In the genomic region with DNA sequence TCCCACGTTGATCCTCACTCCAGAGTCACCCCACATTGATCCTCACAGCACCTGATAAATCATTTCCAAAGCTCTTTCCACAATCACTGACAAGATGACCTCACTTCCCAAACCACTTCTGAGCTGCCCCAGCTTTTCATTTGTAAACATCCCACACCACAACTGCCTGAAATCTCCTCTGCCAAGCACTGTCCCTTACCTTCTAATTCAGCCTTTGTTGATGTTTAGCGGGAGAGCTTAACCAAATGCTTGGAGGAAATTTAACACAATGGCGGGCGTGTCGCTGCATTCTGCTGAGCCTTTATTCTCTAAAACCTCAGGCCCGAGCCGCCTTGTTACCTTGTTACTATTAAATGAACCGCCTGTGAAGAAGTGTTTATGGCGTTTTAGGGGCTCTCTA, we compare ENCODE assay signal across 18 mouse cellular contexts.
DNase-seq lines count a peak whose midpoint lies in the region; ATAC-seq lines count a peak whose summit lies in the region.
"Had no signal": no experiment of that assay in that cellular context is flagged by ENCODE, and none has a peak within 500 bp of the region (broad histone marks: within the 10 kb centered on the region; RNA-seq: fewer than 3 reads in every experiment).

No protein-coding gene starts in this region.

- H3K9me3 ChIP-seq in midbrain, embryonic 10.5 days (replicated peaks) = no peaks in the 10 kb centered on the region
- no peaks in the 10 kb centered on the region for H3K9me3 ChIP-seq in midbrain, embryonic 11.5 days (ENCODE audit: control insufficient read depth, low read length)
- no peaks in the 10 kb centered on the region for H3K9me3 ChIP-seq in embryonic facial prominence, embryonic 15.5 days (replicated peaks)
- H3K9me3 ChIP-seq in intestine, embryonic 16.5 days (ENCODE audit: control insufficient read depth, low read length) = no peaks in the 10 kb centered on the region
- H3K9me3 ChIP-seq: liver, embryonic 12.5 days had no signal

- H3K9ac ChIP-seq in midbrain, embryonic 11.5 days (ENCODE audit: low read length) = no peak overlapping the region
- H3K9ac ChIP-seq in embryonic facial prominence, embryonic 15.5 days = no peak overlapping the region
- no peak overlapping the region for H3K9ac ChIP-seq in intestine, embryonic 16.5 days (ENCODE audit: low read depth, low read length)
- H3K9ac ChIP-seq: liver, embryonic 12.5 days had no signal

- H3K4me1 ChIP-seq in midbrain, embryonic 10.5 days = peaks cover 14% of the 10 kb centered on the region
- H3K4me1 ChIP-seq in midbrain, embryonic 11.5 days (ENCODE audit: control insufficient read depth, insufficient read depth, low read length) = peaks cover 3% of the 10 kb centered on the region
- H3K4me1 ChIP-seq in embryonic facial prominence, embryonic 15.5 days = peaks cover 10% of the 10 kb centered on the region
- no peaks in the 10 kb centered on the region for H3K4me1 ChIP-seq in intestine, embryonic 16.5 days (ENCODE audit: control insufficient read depth, insufficient read depth, low read length)
- H3K4me1 ChIP-seq: liver, embryonic 12.5 days had no signal

- no peaks in the 10 kb centered on the region for H3K27me3 ChIP-seq in midbrain, embryonic 10.5 days (ENCODE audit: low read depth, poor library complexity, severe bottlenecking)
- H3K27me3 ChIP-seq in midbrain, embryonic 11.5 days (ENCODE audit: control insufficient read depth, insufficient read depth, low read length) = no peaks in the 10 kb centered on the region
- no peaks in the 10 kb centered on the region for H3K27me3 ChIP-seq in embryonic facial prominence, embryonic 15.5 days
- no peaks in the 10 kb centered on the region for H3K27me3 ChIP-seq in intestine, embryonic 16.5 days (replicated peaks; ENCODE audit: control insufficient read depth, insufficient read depth, low read length)
- H3K27me3 ChIP-seq: liver, embryonic 12.5 days; Patski had no signal

- DNase-seq in embryo, embryonic 10.5 days (ENCODE audit: low spot score) = peak; percentile 30
- no peak for DNase-seq in embryo, embryonic 9.5 days (ENCODE audit: extremely low spot score)
- peak; percentile 4 to 6 for DNase-seq in heart, adult 9 months (ENCODE audit: low spot score in 2 of 2)
- DNase-seq in heart, postnatal 4 days = no peak
- no peak for DNase-seq in midbrain, embryonic 10.5 days (ENCODE audit: low spot score)
- no peak for DNase-seq in midbrain, embryonic 11.5 days (ENCODE audit: low spot score, missing footprints)
- DNase-seq: adrenal gland, adult 2 months; cerebellum, adult 11-12 months; gastrocnemius, postnatal 10 days; kidney, adult 9 months; layer of hippocampus, postnatal 36 days; left cerebral cortex, postnatal 4 days had no signal

- ATAC-seq in midbrain, embryonic 11.5 days (ENCODE audit: low FRiP score) = no peak
- ATAC-seq in embryonic facial prominence, embryonic 15.5 days (ENCODE audit: insufficient number of reproducible peaks, low FRiP score, low TSS enrichment, low read depth) = no peak
- ATAC-seq in intestine, embryonic 16.5 days = no peak
- ATAC-seq: hindbrain, postnatal 0 days; liver, embryonic 12.5 days; Patski had no signal

- WGBS in midbrain, embryonic 10.5 days = 8% methylated on average over 9 of the region's 9 CpGs
- 10% methylated on average over 9 of the region's 9 CpGs for WGBS in midbrain, embryonic 11.5 days
- WGBS in embryonic facial prominence, embryonic 15.5 days = 15% methylated on average over 9 of the region's 9 CpGs
- WGBS in intestine, embryonic 16.5 days = 20% methylated on average over 9 of the region's 9 CpGs

- no peak overlapping the region for H3K4me2 ChIP-seq in midbrain, embryonic 11.5 days
- H3K4me2 ChIP-seq in embryonic facial prominence, embryonic 15.5 days (replicated peaks) = no peak overlapping the region
- no peak overlapping the region for H3K4me2 ChIP-seq in intestine, embryonic 16.5 days (ENCODE audit: low read depth, low read length)
- H3K4me2 ChIP-seq: liver, embryonic 12.5 days had no signal

- H3K27ac ChIP-seq in midbrain, embryonic 10.5 days (replicated peaks) = peak overlapping the region; percentile 55; the same call in 1 of the 2 replicates
- H3K27ac ChIP-seq in midbrain, embryonic 11.5 days (ENCODE audit: low read depth, low read length) = no peak overlapping the region
- peak overlapping the region; percentile 41; the same call in 1 of the 2 replicates for H3K27ac ChIP-seq in embryonic facial prominence, embryonic 15.5 days (replicated peaks)
- no peak overlapping the region for H3K27ac ChIP-seq in intestine, embryonic 16.5 days (ENCODE audit: low read length)
- H3K27ac ChIP-seq: hindbrain, postnatal 0 days; liver, embryonic 12.5 days had no signal

- no peaks in the 10 kb centered on the region for H3K36me3 ChIP-seq in midbrain, embryonic 10.5 days
- no peaks in the 10 kb centered on the region for H3K36me3 ChIP-seq in midbrain, embryonic 11.5 days (ENCODE audit: control insufficient read depth, insufficient read depth, low read length)
- H3K36me3 ChIP-seq in embryonic facial prominence, embryonic 15.5 days = no peaks in the 10 kb centered on the region
- H3K36me3 ChIP-seq in intestine, embryonic 16.5 days (ENCODE audit: control insufficient read depth, insufficient read depth, low read length) = no peaks in the 10 kb centered on the region
- H3K36me3 ChIP-seq: liver, embryonic 12.5 days had no signal

- H3K4me3 ChIP-seq in midbrain, embryonic 10.5 days = no peak overlapping the region
- no peak overlapping the region for H3K4me3 ChIP-seq in midbrain, embryonic 11.5 days (ENCODE audit: low read depth, low read length)
- no peak overlapping the region for H3K4me3 ChIP-seq in embryonic facial prominence, embryonic 15.5 days (replicated peaks)
- no peak overlapping the region for H3K4me3 ChIP-seq in intestine, embryonic 16.5 days (ENCODE audit: low read length)
- H3K4me3 ChIP-seq: liver, embryonic 12.5 days; myocyte had no signal

Comparison
In these comparisons a context has a peak if more than half of its experiments do, and no peak if none do; other contexts are left out.
1. DNase-seq: peak in embryo, embryonic 10.5 days (single experiment) and heart, adult 9 months (2 of 2); none in embryo, embryonic 9.5 days (single experiment), heart, postnatal 4 days (single experiment), midbrain, embryonic 10.5 days (single experiment) and midbrain, embryonic 11.5 days (single experiment).
2. H3K27ac ChIP-seq: peak in midbrain, embryonic 10.5 days (single experiment) and embryonic facial prominence, embryonic 15.5 days (single experiment); none in midbrain, embryonic 11.5 days (single experiment) and intestine, embryonic 16.5 days (single experiment).